Mouse (Mus musculus): ENCODE measurements at regions not wholly inside any gene's neighbourhood (a gene's known extent, or its start where the extent isn't known, plus 50 kb on each side); places are given as distances from the start of the nearest gene placed in this dataset.
"Not testable (repeated sequence)": the region's sequence is repeated elsewhere in the genome, so short reads cannot be mapped to it uniquely, and the experiment has no call there.

DNA sequence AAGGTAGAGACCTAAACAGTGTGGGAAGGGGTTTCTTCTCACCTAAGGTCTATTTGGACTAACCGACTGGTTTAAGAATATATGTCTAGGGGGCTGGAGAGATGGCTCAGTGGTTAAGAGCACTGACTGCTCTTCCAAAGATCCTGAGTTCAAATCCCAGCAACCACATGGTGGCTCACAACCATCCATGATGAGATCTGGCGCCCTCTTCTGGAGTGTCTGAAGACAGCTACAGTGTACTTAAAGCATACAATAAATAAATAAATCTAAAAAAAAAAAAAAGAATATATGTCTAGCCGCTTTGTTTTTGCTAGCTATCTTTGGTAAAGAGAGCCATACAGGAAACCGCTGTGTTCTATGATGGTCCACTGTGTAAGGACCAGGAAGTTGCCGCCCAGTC lies 234.5 kb downstream of the Matn1 start:
- H3K27ac ChIP-seq (ENCODE audit: low read depth, low read length); ATAC-seq (replicated peaks; ENCODE audit: low FRiP score); DNase-seq (ENCODE audit: low spot score); H3K9me3 ChIP-seq (ENCODE audit: control insufficient read depth, low read length); H3K4me1 ChIP-seq (replicated peaks; ENCODE audit: control insufficient read depth, insufficient read depth, low read length); H3K27me3 ChIP-seq (replicated peaks; ENCODE audit: control insufficient read depth, insufficient read depth, low read length); H3K36me3 ChIP-seq (ENCODE audit: control insufficient read depth, insufficient read depth, low read length); H3K4me3 ChIP-seq (ENCODE audit: low read depth, low read length); H3K4me2 ChIP-seq; H3K9ac ChIP-seq (ENCODE audit: low read depth, low read length): not testable (repeated sequence)
- WGBS: 74% methylated on average over 5 of the region's 5 CpGs

GRCm38 (mm10) chr4:131188066-131188465 lies 243.9 kb downstream of the Matn1 start:
- Histone ChIP-seq H3K27ac (ENCODE audit: low read depth, low read length) (no peak overlapping the region), H3K4me2 (no peak overlapping the region), H3K27me3 (replicated peaks; ENCODE audit: control insufficient read depth, insufficient read depth, low read length) (no peaks in the 10 kb centered on the region), H3K36me3 (ENCODE audit: control insufficient read depth, insufficient read depth, low read length) (no peaks in the 10 kb centered on the region), H3K4me1 (replicated peaks; ENCODE audit: control insufficient read depth, insufficient read depth, low read length) (no peaks in the 10 kb centered on the region), H3K9ac (ENCODE audit: low read depth, low read length) (no peak overlapping the region), H3K9me3 (ENCODE audit: control insufficient read depth, low read length) (no peaks in the 10 kb centered on the region), H3K4me3 (ENCODE audit: low read depth, low read length) (no peak overlapping the region)
- no peak for DNase-seq (ENCODE audit: low spot score)
- ATAC-seq (replicated peaks; ENCODE audit: low FRiP score): no peak
- WGBS: 65% methylated on average over 3 of the region's 3 CpGs

GRCm38 (mm10) chr4:131191106-131191880 lies 247.1 kb downstream of the Matn1 start:
- Histone ChIP-seq H3K27ac (ENCODE audit: low read depth, low read length) (no peak overlapping the region), H3K4me3 (ENCODE audit: low read depth, low read length) (no peak overlapping the region), H3K4me1 (replicated peaks; ENCODE audit: control insufficient read depth, insufficient read depth, low read length) (no peaks in the 10 kb centered on the region), H3K9me3 (ENCODE audit: control insufficient read depth, low read length) (no peaks in the 10 kb centered on the region), H3K4me2 (no peak overlapping the region), H3K36me3 (ENCODE audit: control insufficient read depth, insufficient read depth, low read length) (no peaks in the 10 kb centered on the region), H3K27me3 (replicated peaks; ENCODE audit: control insufficient read depth, insufficient read depth, low read length) (no peaks in the 10 kb centered on the region), H3K9ac (ENCODE audit: low read depth, low read length) (no peak overlapping the region)
- DNase-seq (ENCODE audit: low spot score): no peak
- ATAC-seq (replicated peaks; ENCODE audit: low FRiP score): no peak
- 63% methylated on average over 13 of the region's 13 CpGs for WGBS

DNA sequence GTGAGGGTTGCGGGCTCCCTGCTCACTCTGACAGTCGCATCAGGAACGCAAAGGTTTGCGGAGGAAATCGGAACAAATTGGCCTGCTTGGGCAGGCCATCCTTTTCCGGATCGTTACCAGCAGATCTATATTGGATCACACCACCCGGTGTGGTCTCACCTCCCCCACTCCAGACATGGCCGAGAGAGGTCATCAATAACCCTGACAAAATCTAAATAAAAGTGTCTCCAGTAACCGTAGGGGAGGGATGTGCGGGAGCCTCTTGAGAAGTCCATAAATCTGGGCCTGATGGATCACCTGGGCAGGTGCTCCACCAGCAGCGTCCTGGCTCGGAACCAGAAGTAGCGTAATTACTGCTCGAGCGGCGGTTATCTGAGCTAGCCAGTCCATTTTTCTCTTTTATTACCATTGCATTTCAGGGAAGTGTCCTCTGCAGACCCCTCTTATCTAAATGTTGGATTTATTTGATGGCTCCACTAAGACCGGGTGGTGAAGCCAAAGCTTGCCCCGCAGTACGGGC lies 249.8 kb downstream of the Matn1 start:
- H3K9ac ChIP-seq (ENCODE audit: low read depth, low read length): no peak overlapping the region
- DNase-seq (ENCODE audit: low spot score) (no peak), ATAC-seq (replicated peaks; ENCODE audit: low FRiP score) (no peak)
- 75% methylated on average over 20 of the region's 20 CpGs for WGBS
- H3K4me2 ChIP-seq: no peak overlapping the region
- no peak overlapping the region for H3K27ac ChIP-seq (ENCODE audit: low read depth, low read length)
- no peaks in the 10 kb centered on the region for H3K36me3 ChIP-seq (ENCODE audit: control insufficient read depth, insufficient read depth, low read length)
- H3K9me3 ChIP-seq (ENCODE audit: control insufficient read depth, low read length): no peaks in the 10 kb centered on the region
- H3K4me3 ChIP-seq (ENCODE audit: low read depth, low read length): no peak overlapping the region
- no peaks in the 10 kb centered on the region for H3K27me3 ChIP-seq (replicated peaks; ENCODE audit: control insufficient read depth, insufficient read depth, low read length)
- no peaks in the 10 kb centered on the region for H3K4me1 ChIP-seq (replicated peaks; ENCODE audit: control insufficient read depth, insufficient read depth, low read length)

- Histone ChIP-seq H3K4me1 (replicated peaks; ENCODE audit: control insufficient read depth, insufficient read depth, low read length) (no peaks in the 10 kb centered on the region), H3K9me3 (ENCODE audit: control insufficient read depth, low read length) (no peaks in the 10 kb centered on the region), H3K36me3 (ENCODE audit: control insufficient read depth, insufficient read depth, low read length) (no peaks in the 10 kb centered on the region), H3K4me3 (ENCODE audit: low read depth, low read length) (no peak overlapping the region), H3K27ac (ENCODE audit: low read depth, low read length) (no peak overlapping the region), H3K27me3 (replicated peaks; ENCODE audit: control insufficient read depth, insufficient read depth, low read length) (no peaks in the 10 kb centered on the region), H3K9ac (ENCODE audit: low read depth, low read length) (no peak overlapping the region), H3K4me2 (no peak overlapping the region)
- WGBS: 76% methylated on average over 4 of the region's 4 CpGs
- ATAC-seq (replicated peaks; ENCODE audit: low FRiP score) (no peak), DNase-seq (ENCODE audit: low spot score) (no peak)
Measured at GRCm38 (mm10) chr4:131196147-131196546, 252.0 kb downstream of the Matn1 start.

DNA sequence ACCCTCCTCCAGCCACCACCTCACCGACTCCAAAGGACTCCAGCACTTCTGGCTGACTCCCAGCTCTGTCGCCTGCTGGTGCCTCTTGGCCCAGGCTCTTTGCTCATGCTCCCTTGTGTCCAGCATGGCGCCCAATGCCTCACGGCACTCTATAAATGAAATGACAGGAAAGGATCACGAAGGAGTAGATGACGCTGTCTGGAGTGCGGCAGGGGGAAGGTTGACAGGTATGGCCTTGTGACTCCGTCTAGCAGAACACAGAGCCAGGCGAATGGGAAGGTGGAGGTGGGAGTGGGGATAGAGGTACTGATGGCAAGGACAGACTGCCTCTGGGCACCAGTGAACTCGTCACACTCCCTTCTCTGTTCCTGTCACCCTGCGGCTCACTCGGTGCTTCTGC lies 259.5 kb downstream of the Matn1 start:
- Histone ChIP-seq H3K9ac (ENCODE audit: low read depth, low read length) (no peak overlapping the region), H3K4me3 (ENCODE audit: low read depth, low read length) (no peak overlapping the region), H3K4me1 (replicated peaks; ENCODE audit: control insufficient read depth, insufficient read depth, low read length) (no peaks in the 10 kb centered on the region), H3K36me3 (ENCODE audit: control insufficient read depth, insufficient read depth, low read length) (no peaks in the 10 kb centered on the region), H3K9me3 (ENCODE audit: control insufficient read depth, low read length) (no peaks in the 10 kb centered on the region), H3K4me2 (no peak overlapping the region), H3K27me3 (replicated peaks; ENCODE audit: control insufficient read depth, insufficient read depth, low read length) (no peaks in the 10 kb centered on the region), H3K27ac (ENCODE audit: low read depth, low read length) (no peak overlapping the region)
- ATAC-seq (replicated peaks; ENCODE audit: low FRiP score) (no peak), DNase-seq (ENCODE audit: low spot score) (no peak)
- 84% methylated on average over 12 of the region's 12 CpGs for WGBS

GRCm38 (mm10) chr4:131204722-131205121 lies 260.5 kb downstream of the Matn1 start:
- DNase-seq (ENCODE audit: low spot score) (no peak), ATAC-seq (replicated peaks; ENCODE audit: low FRiP score) (no peak)
- WGBS: 85% methylated on average over 3 of the region's 3 CpGs

GRCm38 (mm10) chr4:131205127-131205526 lies 260.9 kb downstream of the Matn1 start:
- Histone ChIP-seq H3K4me2 (no peak overlapping the region), H3K27me3 (replicated peaks; ENCODE audit: control insufficient read depth, insufficient read depth, low read length) (no peaks in the 10 kb centered on the region), H3K27ac (ENCODE audit: low read depth, low read length) (no peak overlapping the region), H3K9me3 (ENCODE audit: control insufficient read depth, low read length) (no peaks in the 10 kb centered on the region), H3K9ac (ENCODE audit: low read depth, low read length) (no peak overlapping the region), H3K4me3 (ENCODE audit: low read depth, low read length) (no peak overlapping the region), H3K4me1 (replicated peaks; ENCODE audit: control insufficient read depth, insufficient read depth, low read length) (no peaks in the 10 kb centered on the region), H3K36me3 (ENCODE audit: control insufficient read depth, insufficient read depth, low read length) (no peaks in the 10 kb centered on the region)
- WGBS: 76% methylated on average over 2 of the region's 2 CpGs
- ATAC-seq (replicated peaks; ENCODE audit: low FRiP score) (no peak), DNase-seq (ENCODE audit: low spot score) (no peak)

More at GRCm38 (mm10) chr4:131204722-131205121, 260.5 kb downstream of the Matn1 start:
- H3K4me1 ChIP-seq (replicated peaks; ENCODE audit: control insufficient read depth, insufficient read depth, low read length): no peaks in the 10 kb centered on the region
- H3K4me2 ChIP-seq: no peak overlapping the region
- no peaks in the 10 kb centered on the region for H3K36me3 ChIP-seq (ENCODE audit: control insufficient read depth, insufficient read depth, low read length)
- H3K9ac ChIP-seq (ENCODE audit: low read depth, low read length): no peak overlapping the region
- no peak overlapping the region for H3K4me3 ChIP-seq (ENCODE audit: low read depth, low read length)
- H3K27me3 ChIP-seq (replicated peaks; ENCODE audit: control insufficient read depth, insufficient read depth, low read length): no peaks in the 10 kb centered on the region
- no peak overlapping the region for H3K27ac ChIP-seq (ENCODE audit: low read depth, low read length)
- no peaks in the 10 kb centered on the region for H3K9me3 ChIP-seq (ENCODE audit: control insufficient read depth, low read length)

GRCm38 (mm10) chr4:131205685-131206084 lies 261.5 kb downstream of the Matn1 start:
- ATAC-seq (replicated peaks; ENCODE audit: low FRiP score) (no peak), DNase-seq (ENCODE audit: low spot score) (no peak)
- no peak overlapping the region for H3K27ac ChIP-seq (ENCODE audit: low read depth, low read length)
- no peak overlapping the region for H3K9ac ChIP-seq (ENCODE audit: low read depth, low read length)
- H3K27me3 ChIP-seq (replicated peaks; ENCODE audit: control insufficient read depth, insufficient read depth, low read length): no peaks in the 10 kb centered on the region
- no peak overlapping the region for H3K4me3 ChIP-seq (ENCODE audit: low read depth, low read length)
- H3K36me3 ChIP-seq (ENCODE audit: control insufficient read depth, insufficient read depth, low read length): no peaks in the 10 kb centered on the region
- no peaks in the 10 kb centered on the region for H3K9me3 ChIP-seq (ENCODE audit: control insufficient read depth, low read length)
- H3K4me2 ChIP-seq: no peak overlapping the region
- 72% methylated on average over 4 of the region's 4 CpGs for WGBS
- no peaks in the 10 kb centered on the region for H3K4me1 ChIP-seq (replicated peaks; ENCODE audit: control insufficient read depth, insufficient read depth, low read length)
